Mouse (Mus musculus): ENCODE data around the gene Ttc26. TPM values are rescaled to one million over a fixed set of nuclear protein-coding genes. Genes with fewer than 3 reads are reported as not detected.
A peak's percentile ranks its signal among the peaks of the same experiment; 100 is the strongest.
"Not testable (repeated sequence)": the region's sequence is repeated elsewhere in the genome, so short reads cannot be mapped to it uniquely, and the experiment has no call there.

Ttc26 gene
- polyA plus RNA-seq, 1 experiment from 2014 or later = 9.9 TPM

GRCm38 (mm10) chr6:38348811-38349453 lies 32.3 kb upstream of the Ttc26 start:
- no peaks in the 10 kb centered on the region for H3K36me3 ChIP-seq
- no peaks in the 10 kb centered on the region for H3K9me3 ChIP-seq
- H3K27ac ChIP-seq = no peak overlapping the region
- WGBS = 88% methylated on average over 6 of the region's 6 CpGs
- H3K4me2 ChIP-seq = no peak overlapping the region
- no peak overlapping the region for H3K9ac ChIP-seq
- peaks cover 43% of the 10 kb centered on the region for H3K27me3 ChIP-seq
- no peak overlapping the region for H3K4me3 ChIP-seq
- 0 out of 2 replicates have a peak, but pooled peaks cover 5% of the 10 kb centered on the region for H3K4me1 ChIP-seq
- no peak for ATAC-seq (ENCODE audit: insufficient number of reproducible peaks, insufficient read depth, low FRiP score, low TSS enrichment, low read depth)

- Histone ChIP-seq H3K9ac (no peak overlapping the region), H3K4me1 (peaks cover 12% of the 10 kb centered on the region), H3K36me3 (no peaks in the 10 kb centered on the region), H3K4me3 (no peak overlapping the region), H3K4me2 (no peak overlapping the region), H3K27ac (no peak overlapping the region), H3K9me3 (no peaks in the 10 kb centered on the region), H3K27me3 (peaks cover 51% of the 10 kb centered on the region)
- WGBS = 62% methylated on average over 9 of the region's 9 CpGs
- ATAC-seq (ENCODE audit: insufficient number of reproducible peaks, insufficient read depth, low FRiP score, low TSS enrichment, low read depth) = no peak
Observed at GRCm38 (mm10) chr6:38349806-38350205, 31.5 kb upstream of the Ttc26 start.

- no peak overlapping the region for H3K9ac ChIP-seq
- 61% methylated on average over 4 of the region's 4 CpGs for WGBS
Observed at GRCm38 (mm10) chr6:38351930-38352329, 29.3 kb upstream of the Ttc26 start.

GRCm38 (mm10) chr6:38352451-38352850 lies 28.8 kb upstream of the Ttc26 start:
- no peak overlapping the region for H3K4me3 ChIP-seq
- no peak overlapping the region for H3K27ac ChIP-seq
- H3K4me1 ChIP-seq = peaks cover 16% of the 10 kb centered on the region
- no peak for ATAC-seq (ENCODE audit: insufficient number of reproducible peaks, insufficient read depth, low FRiP score, low TSS enrichment, low read depth)
- H3K9ac ChIP-seq = no peak overlapping the region
- H3K27me3 ChIP-seq = peaks cover 77% of the 10 kb centered on the region
- 6% methylated on average over 10 of the region's 10 CpGs for WGBS
- no peaks in the 10 kb centered on the region for H3K36me3 ChIP-seq
- H3K9me3 ChIP-seq = no peaks in the 10 kb centered on the region
- H3K4me2 ChIP-seq = no peak overlapping the region; the same call in 1 of the 2 replicates

More at GRCm38 (mm10) chr6:38351930-38352329, 29.3 kb upstream of the Ttc26 start:
- no peak overlapping the region for H3K4me2 ChIP-seq
- no peaks in the 10 kb centered on the region for H3K9me3 ChIP-seq
- H3K4me3 ChIP-seq = no peak overlapping the region
- no peak for ATAC-seq (ENCODE audit: insufficient number of reproducible peaks, insufficient read depth, low FRiP score, low TSS enrichment, low read depth)
- H3K27ac ChIP-seq = no peak overlapping the region
- peaks cover 72% of the 10 kb centered on the region for H3K27me3 ChIP-seq
- peaks cover 16% of the 10 kb centered on the region for H3K4me1 ChIP-seq
- no peaks in the 10 kb centered on the region for H3K36me3 ChIP-seq

- Histone ChIP-seq H3K27me3 (peaks cover 84% of the 10 kb centered on the region), H3K9ac (no peak overlapping the region), H3K4me2 (peak overlapping the region; percentile 73), H3K9me3 (no peaks in the 10 kb centered on the region), H3K4me1 (peaks cover 16% of the 10 kb centered on the region), H3K27ac (no peak overlapping the region), H3K4me3 (peak overlapping the region; percentile 62), H3K36me3 (no peaks in the 10 kb centered on the region)
- ATAC-seq (ENCODE audit: insufficient number of reproducible peaks, insufficient read depth, low FRiP score, low TSS enrichment, low read depth) = no peak
- 6% methylated on average over 13 of the region's 13 CpGs for WGBS
Observed at GRCm38 (mm10) chr6:38353181-38353580, 28.1 kb upstream of the Ttc26 start.

GRCm38 (mm10) chr6:38353811-38354722 lies 27.2 kb upstream of the Ttc26 start, which contains the start of gene Zc3hav1:
Gene Zc3hav1 (minus strand): TSS chr6:38354603.
- H3K36me3 ChIP-seq = no peaks in the 10 kb centered on the region
- no peaks in the 10 kb centered on the region for H3K9me3 ChIP-seq
- peak; percentile 62; the same call in 1 of the 2 replicates for ATAC-seq (ENCODE audit: insufficient number of reproducible peaks, insufficient read depth, low FRiP score, low TSS enrichment, low read depth)
- peak within 1 kb of the TSS; percentile 64 for H3K9ac ChIP-seq
- under 1% methylated on average over 87 of the region's 87 CpGs for WGBS
- H3K27me3 ChIP-seq = peaks cover 88% of the 10 kb centered on the region
- H3K4me2 ChIP-seq = peak within 1 kb of the TSS; percentile 73
- peaks cover 16% of the 10 kb centered on the region for H3K4me1 ChIP-seq
- H3K27ac ChIP-seq = no peak within 1 kb of the TSS
- peak within 1 kb of the TSS; percentile 62 for H3K4me3 ChIP-seq

- H3K4me3 ChIP-seq = peak overlapping the region; percentile 62
- H3K9ac ChIP-seq = 0 out of 2 replicates have a peak overlapping the region, but pooled peaks have one; percentile 64
Observed at GRCm38 (mm10) chr6:38354723-38355353, 26.4 kb upstream of the Ttc26 start.

GRCm38 (mm10) chr6:38355354-38355823 lies 25.9 kb upstream of the Ttc26 start:
- ATAC-seq (ENCODE audit: insufficient number of reproducible peaks, insufficient read depth, low FRiP score, low TSS enrichment, low read depth) = no peak
- 2% methylated on average over 8 of the region's 8 CpGs for WGBS
- Histone ChIP-seq H3K27me3 (peaks cover 79% of the 10 kb centered on the region), H3K4me2 (peak overlapping the region; percentile 73; the same call in 1 of the 2 replicates), H3K4me1 (peaks cover 16% of the 10 kb centered on the region), H3K9ac (no peak overlapping the region), H3K4me3 (peak overlapping the region; percentile 62; the same call in 1 of the 2 replicates), H3K36me3 (no peaks in the 10 kb centered on the region), H3K27ac (no peak overlapping the region), H3K9me3 (no peaks in the 10 kb centered on the region)

More at GRCm38 (mm10) chr6:38354723-38355353, 26.4 kb upstream of the Ttc26 start:
- 2% methylated on average over 20 of the region's 20 CpGs for WGBS
- peak overlapping the region; percentile 73 for H3K4me2 ChIP-seq
- peaks cover 16% of the 10 kb centered on the region for H3K4me1 ChIP-seq
- no peak for ATAC-seq (ENCODE audit: insufficient number of reproducible peaks, insufficient read depth, low FRiP score, low TSS enrichment, low read depth)
- no peaks in the 10 kb centered on the region for H3K36me3 ChIP-seq
- peaks cover 84% of the 10 kb centered on the region for H3K27me3 ChIP-seq
- no peak overlapping the region for H3K27ac ChIP-seq
- no peaks in the 10 kb centered on the region for H3K9me3 ChIP-seq

GRCm38 (mm10) chr6:38355862-38356261 lies 25.4 kb upstream of the Ttc26 start:
- no peaks in the 10 kb centered on the region for H3K36me3 ChIP-seq
- H3K4me3 ChIP-seq = no peak overlapping the region
- ATAC-seq (ENCODE audit: insufficient number of reproducible peaks, insufficient read depth, low FRiP score, low TSS enrichment, low read depth) = no peak
- H3K9ac ChIP-seq = no peak overlapping the region
- H3K27me3 ChIP-seq = peaks cover 75% of the 10 kb centered on the region
- H3K9me3 ChIP-seq = no peaks in the 10 kb centered on the region
- H3K27ac ChIP-seq = no peak overlapping the region
- H3K4me2 ChIP-seq = no peak overlapping the region
- WGBS = 11% methylated on average over 7 of the region's 7 CpGs
- H3K4me1 ChIP-seq = peaks cover 16% of the 10 kb centered on the region

GRCm38 (mm10) chr6:38356661-38357433 lies 24.4 kb upstream of the Ttc26 start:
- 73% methylated on average over 15 of the region's 15 CpGs for WGBS
- peaks cover 67% of the 10 kb centered on the region for H3K27me3 ChIP-seq
- not testable (repeated sequence) for H3K9ac ChIP-seq; H3K36me3 ChIP-seq; ATAC-seq (ENCODE audit: insufficient number of reproducible peaks, insufficient read depth, low FRiP score, low TSS enrichment, low read depth); H3K4me2 ChIP-seq; H3K27ac ChIP-seq; H3K9me3 ChIP-seq; H3K4me3 ChIP-seq
- peaks cover 16% of the 10 kb centered on the region for H3K4me1 ChIP-seq

Data from embryonic facial prominence, embryonic 13.5 days (tissue).